Mouse (Mus musculus) kidney, postnatal 4 days (tissue): ENCODE results near the gene Kdm2b.

Experiments
- DNase-seq, 2 experiments: peaks; one replicate each; pipeline ENCODE4 v3.0.0; 2021; ENCODE audit warnings: mixed read lengths in 2 of 2

Kdm2b gene

DNA sequence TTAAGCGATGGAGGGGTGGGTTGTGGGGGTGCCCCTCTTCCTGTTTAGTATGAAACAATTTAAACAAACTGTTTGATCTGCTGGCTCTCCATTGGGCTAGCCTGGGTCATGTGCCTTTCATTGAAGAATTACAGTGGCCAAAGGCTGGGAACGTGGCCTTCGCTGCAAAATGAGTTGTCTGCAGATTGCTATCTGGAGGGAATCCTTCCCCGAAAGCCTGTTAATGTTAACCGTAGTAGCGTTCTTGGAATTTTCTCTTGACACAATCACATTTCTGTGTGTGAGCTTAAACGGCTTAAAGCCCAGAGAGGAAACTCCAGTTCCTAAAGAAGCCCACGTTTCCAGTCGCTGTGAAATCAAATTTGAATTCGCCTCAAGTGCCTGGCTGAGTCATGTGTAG is 156.6 kb downstream of the Kdm2b start:
- no peak for DNase-seq

DNA sequence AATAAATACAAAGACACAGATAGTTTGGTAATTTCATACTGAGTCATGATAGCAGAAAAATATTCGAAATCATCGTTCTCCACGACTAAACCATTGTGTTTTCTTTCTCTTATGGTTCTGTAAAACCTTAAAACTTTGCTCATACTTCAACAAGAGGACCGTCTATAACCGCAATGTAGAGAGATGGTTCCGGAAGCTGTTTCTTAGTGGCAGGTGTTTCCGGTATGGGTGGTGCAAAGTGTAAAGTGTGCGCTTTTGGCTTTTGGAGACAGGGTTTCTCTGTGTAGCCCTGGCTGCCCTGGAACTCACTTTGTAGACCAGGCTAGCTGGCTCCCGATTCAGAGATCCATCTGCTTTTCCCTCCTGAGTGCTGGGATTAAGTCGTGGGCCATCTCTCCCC is 157.1 kb downstream of the Kdm2b start:
- DNase-seq: no peak

DNA sequence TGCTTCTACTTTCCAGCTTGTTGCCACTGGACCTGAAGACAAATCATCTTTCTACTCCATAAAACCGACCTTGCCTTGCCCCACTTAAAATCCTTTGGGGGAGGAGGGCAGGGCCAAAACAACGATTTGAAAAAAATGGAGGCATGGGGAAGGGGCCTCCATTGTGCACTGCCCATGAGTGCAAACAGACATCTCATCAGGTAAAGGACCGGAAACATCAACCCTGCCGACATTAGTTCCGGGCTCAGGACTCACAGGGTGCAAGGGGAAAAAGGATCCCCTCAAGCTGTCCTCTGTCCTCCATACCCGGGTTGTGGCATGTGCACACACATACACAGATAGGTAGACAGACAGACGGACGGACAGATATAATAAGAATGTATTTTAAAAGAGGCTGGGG is 164.5 kb downstream of the Kdm2b start:
- DNase-seq: no peak

DNA sequence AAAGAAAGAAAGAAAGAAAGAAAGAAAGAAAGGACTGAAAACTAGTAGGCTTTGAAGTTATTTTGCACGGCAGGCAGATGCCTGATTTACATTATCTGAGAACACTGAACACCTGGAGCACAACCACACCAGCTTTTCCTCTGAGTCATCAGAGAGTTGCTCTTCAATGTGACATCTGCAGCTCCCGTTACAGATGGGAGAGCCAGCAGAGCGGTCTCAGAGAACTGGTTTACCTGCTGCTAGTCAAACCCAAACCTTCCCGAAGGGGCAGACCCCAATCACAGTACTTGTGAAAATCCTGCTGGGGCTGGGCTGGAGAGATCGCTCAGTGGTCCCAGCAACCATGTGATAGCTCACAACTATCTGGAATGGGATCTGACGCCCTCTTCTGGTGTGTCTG is 165.2 kb downstream of the Kdm2b start:
- DNase-seq: no peak

DNA sequence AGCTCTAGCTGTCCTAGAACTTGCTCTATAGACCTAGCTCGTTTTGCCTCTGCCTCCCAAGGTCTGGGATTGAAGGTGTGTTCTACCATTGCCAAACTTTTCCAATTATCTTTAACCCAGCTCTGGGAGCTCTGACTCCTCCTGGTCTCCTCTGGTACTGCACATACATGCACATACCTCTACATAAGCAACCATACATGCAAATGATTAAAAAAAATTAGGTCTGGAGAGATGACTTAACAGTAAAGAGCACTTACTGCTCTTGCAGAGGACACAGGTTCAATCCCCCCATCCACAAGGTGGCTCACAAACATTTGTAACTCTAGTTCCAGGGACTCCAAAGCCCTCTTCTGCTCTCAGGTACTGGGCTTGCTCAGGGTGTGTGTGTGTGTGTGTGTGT is 165.6 kb downstream of the Kdm2b start:
- peak in 1 of 2 experiments; percentile 16 for DNase-seq

DNA sequence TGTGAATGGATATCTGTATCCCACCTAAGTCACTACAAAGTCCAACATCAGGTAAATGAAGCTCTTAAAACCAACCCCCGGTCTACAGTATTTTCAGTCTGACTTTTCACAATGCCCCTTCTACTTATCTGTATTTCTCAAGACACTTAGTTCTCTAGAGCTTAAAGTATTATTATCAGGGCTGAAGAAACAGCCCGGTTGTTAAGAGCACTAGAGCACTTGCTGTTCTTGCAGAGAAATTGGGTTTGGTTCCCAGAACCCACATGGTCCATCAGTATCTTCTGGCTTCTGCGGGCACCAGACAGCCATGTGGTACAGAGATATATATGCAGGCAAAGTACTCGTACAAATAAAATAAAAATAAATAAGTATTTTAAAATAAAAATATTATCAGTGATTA is 167.2 kb downstream of the Kdm2b start:
- no peak for DNase-seq

DNA sequence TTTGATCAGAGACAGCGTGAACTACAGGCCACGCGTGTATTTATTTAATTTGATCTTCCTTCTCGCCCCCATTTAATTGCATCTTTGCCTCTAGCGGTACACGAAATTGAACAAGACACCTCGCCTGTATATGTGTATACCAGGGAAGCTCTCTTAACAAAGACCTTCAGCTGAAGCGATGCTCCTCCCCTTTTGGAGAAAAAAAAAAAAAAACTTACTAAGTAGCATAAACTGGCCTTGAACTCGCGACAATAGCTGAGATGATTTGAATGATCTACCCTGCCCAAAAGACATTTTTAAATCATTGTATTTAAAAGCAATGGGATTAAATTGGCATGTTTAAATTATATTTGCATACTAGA is 168.1 kb downstream of the Kdm2b start:
- no peak for DNase-seq

DNA sequence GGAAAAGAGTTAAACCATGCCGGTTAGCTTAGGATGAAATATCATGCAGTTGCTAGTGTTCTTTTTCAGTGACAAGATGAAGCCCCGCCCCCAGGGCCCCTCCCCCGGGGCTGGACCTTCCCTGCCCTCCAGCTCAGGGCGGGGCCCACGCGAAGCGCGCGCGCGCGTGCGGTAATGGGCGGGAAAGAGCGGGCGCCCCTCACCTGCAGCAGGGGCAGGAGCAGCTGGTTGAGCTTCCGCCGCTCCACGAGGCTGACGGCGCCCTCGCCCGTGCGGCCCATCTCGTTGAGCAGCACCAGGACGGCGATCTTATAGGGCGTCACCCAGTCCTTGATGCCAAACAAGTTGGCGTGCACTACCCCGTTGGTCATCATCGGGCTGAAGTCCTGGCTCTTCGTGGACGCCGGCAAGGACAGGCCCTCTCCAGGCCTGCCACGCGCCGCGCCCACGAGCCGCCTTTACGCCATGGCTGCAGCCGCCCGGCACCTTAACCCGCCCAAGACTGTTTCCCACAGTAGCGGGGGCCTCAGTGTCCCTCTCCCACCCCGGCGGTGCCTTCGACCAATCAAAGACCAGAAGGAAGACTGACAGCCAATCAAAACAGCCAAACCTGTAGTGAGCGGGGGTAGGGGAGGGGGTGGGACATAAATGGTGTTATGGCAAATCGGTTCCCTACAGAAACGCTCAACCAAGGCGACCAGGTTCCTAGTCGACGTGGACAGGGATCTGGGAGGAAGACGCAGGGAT is 168.7 kb downstream of the Kdm2b start, which contains the start of gene Anapc5:
Gene Anapc5, minus strand, starts transcription at position 563 of the 747 bp plus-strand sequence.
- DNase-seq: peak; percentile 90 to 95
